ENCODE assay signal across 13 mouse cellular contexts in the genomic region with DNA sequence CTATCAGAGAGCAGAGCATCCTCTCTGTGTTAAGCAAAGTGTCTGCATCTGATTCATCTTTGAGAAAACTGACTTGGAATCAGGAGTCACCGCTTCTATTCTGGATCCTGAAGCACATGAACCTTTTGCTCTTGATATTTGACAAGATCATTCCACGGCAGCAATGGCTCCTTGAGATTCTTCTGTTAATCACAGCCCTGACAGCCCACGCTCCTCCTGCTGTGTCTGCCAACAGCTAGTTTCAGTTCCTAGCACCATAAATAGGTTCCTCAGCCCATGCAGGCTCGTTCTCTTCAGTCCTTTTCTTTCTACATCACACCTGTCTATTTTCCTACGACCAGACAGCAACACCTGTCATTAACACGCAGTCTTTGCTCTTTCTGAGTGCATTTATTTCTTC.
DNase-seq lines count a peak whose midpoint lies in the region; ATAC-seq lines count a peak whose summit lies in the region.
"Had no signal": no experiment of that assay in that cellular context is flagged by ENCODE, and none has a peak within 500 bp of the region (broad histone marks: within the 10 kb centered on the region; RNA-seq: fewer than 3 reads in every experiment).

No protein-coding gene starts in this region.

- no peaks in the 10 kb centered on the region for H3K27me3 ChIP-seq in neural tube, embryonic 15.5 days (replicated peaks)
- H3K27me3 ChIP-seq: embryonic facial prominence, embryonic 13.5 days; heart, embryonic 15.5 days; limb, embryonic 12.5 days had no signal

- intact Hi-C loops in left cerebral cortex, postnatal 36 days (cut with DNase I) = no loop called here

- 67% methylated on average over 6 of the region's 6 CpGs for WGBS in neural tube, embryonic 15.5 days

- no peaks in the 10 kb centered on the region for H3K36me3 ChIP-seq in neural tube, embryonic 15.5 days
- H3K36me3 ChIP-seq: embryonic facial prominence, embryonic 13.5 days; heart, embryonic 15.5 days; limb, embryonic 12.5 days had no signal

- H3K4me2 ChIP-seq in neural tube, embryonic 15.5 days = no peak overlapping the region
- H3K4me2 ChIP-seq: embryonic facial prominence, embryonic 13.5 days; heart, embryonic 15.5 days; limb, embryonic 12.5 days had no signal

- no peak overlapping the region for H3K9ac ChIP-seq in neural tube, embryonic 15.5 days (replicated peaks)
- H3K9ac ChIP-seq: embryonic facial prominence, embryonic 13.5 days; heart, embryonic 15.5 days; limb, embryonic 12.5 days had no signal

- DNase-seq in A20 (ENCODE audit: low read depth, low spot score) = peak; percentile 31
- DNase-seq in brain, adult 2 months (ENCODE audit: low read depth, low spot score) = peak; percentile 89
- DNase-seq in layer of hippocampus, adult 8-10 months (ENCODE audit: low spot score in 2 of 2) = peak; percentile 55 to 58
- DNase-seq in left cerebral cortex, postnatal 36 days (ENCODE audit: low spot score in 2 of 2) = peak; percentile 25 to 51
- no peak for DNase-seq in kidney, postnatal 36 days
- DNase-seq in MN1 (ENCODE audit: low spot score) = no peak
- no peak for DNase-seq in lung, postnatal 14 days
- DNase-seq: gastrocnemius, adult 2 months; thymus, adult 2 months had no signal

- no peak overlapping the region for H3K4me3 ChIP-seq in neural tube, embryonic 15.5 days (replicated peaks)
- H3K4me3 ChIP-seq: embryonic facial prominence, embryonic 13.5 days; gastrocnemius, adult 2 months; heart, embryonic 15.5 days; limb, embryonic 12.5 days had no signal

- no peak for ATAC-seq in neural tube, embryonic 15.5 days (ENCODE audit: low FRiP score)

- no peaks in the 10 kb centered on the region for H3K9me3 ChIP-seq in neural tube, embryonic 15.5 days (replicated peaks)
- H3K9me3 ChIP-seq: embryonic facial prominence, embryonic 13.5 days; heart, embryonic 15.5 days; limb, embryonic 12.5 days had no signal

- no peak overlapping the region for H3K27ac ChIP-seq in neural tube, embryonic 15.5 days (replicated peaks)
- H3K27ac ChIP-seq: embryonic facial prominence, embryonic 13.5 days; gastrocnemius, adult 2 months; heart, embryonic 15.5 days; limb, embryonic 12.5 days had no signal

- no peaks in the 10 kb centered on the region for H3K4me1 ChIP-seq in neural tube, embryonic 15.5 days
- H3K4me1 ChIP-seq: embryonic facial prominence, embryonic 13.5 days; heart, embryonic 15.5 days; limb, embryonic 12.5 days had no signal

Comparison
In these comparisons a context has a peak if more than half of its experiments do, and no peak if none do; other contexts are left out.
1. DNase-seq: peak in A20 (single experiment), brain, adult 2 months (single experiment), layer of hippocampus, adult 8-10 months (2 of 2) and left cerebral cortex, postnatal 36 days (2 of 2); none in kidney, postnatal 36 days (0 of 2), MN1 (single experiment) and lung, postnatal 14 days (single experiment).